Mouse (Mus musculus): ENCODE measurements at regions not wholly inside any gene's neighbourhood (a gene's known extent, or its start where the extent isn't known, plus 50 kb on each side); places are given as distances from the start of the nearest gene placed in this dataset.

DNA sequence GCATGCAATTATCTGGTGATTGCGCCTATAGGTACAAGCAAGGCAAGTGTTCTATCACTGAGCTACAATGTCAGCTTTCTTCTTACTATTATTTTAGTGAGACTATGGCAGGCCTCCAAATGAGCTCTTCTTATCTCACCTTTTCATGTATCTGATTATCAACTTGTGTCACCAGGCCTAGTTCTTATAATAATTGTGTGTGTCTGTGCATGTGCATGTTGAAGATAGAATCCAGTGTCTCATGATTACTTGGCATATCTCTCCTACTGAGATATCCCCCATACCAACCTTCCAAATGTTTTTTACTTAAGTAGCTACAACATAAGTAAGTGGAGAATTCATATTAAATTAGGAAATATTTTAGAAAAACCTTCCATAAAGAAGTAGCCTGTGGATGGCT lies 266.2 kb upstream of the Xrcc4 start:
- TF ChIP-seq MYOG (IDR thresholded peaks at IDR 0.05; ENCODE audit: control insufficient read depth, extremely low read depth, insufficient read length) = no peak
- Histone ChIP-seq H3ac (ENCODE audit: control insufficient read depth, insufficient read length, low read depth) (no peak overlapping the region), H3K79me2 (ENCODE audit: control insufficient read depth, insufficient read depth) (no peaks in the 10 kb centered on the region), H3K36me3 (ENCODE audit: control insufficient read depth, insufficient read depth) (no peaks in the 10 kb centered on the region), H3K27me3 (ENCODE audit: control insufficient read depth, insufficient read depth, insufficient read length) (no peaks in the 10 kb centered on the region), H3K79me3 (ENCODE audit: low read depth) (no peaks in the 10 kb centered on the region), H3K4me3 (ENCODE audit: insufficient read depth, poor library complexity, severe bottlenecking) (no peak overlapping the region)

DNA sequence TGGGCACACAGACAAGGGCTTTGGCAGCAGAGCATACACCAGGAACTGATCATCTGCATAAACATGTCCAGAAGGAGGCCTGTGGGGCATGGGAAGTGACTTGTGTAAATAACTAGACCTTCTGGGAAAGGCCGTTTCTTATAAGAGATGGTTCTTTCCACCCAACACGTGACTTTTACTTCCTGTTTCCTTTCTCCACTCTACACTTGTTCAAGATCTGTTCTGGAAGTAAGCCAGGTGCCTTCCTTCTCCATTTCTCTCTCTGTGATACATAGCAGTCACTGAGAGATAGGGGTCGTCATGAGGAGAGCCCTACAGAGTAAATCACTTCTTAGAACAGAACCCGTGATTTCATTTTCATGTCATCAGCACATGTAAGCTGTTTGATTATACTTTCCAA lies 253.4 kb upstream of the Xrcc4 start:
- Histone ChIP-seq H3ac (ENCODE audit: control insufficient read depth, insufficient read length, low read depth) (no peak overlapping the region), H3K27me3 (ENCODE audit: control insufficient read depth, insufficient read depth, insufficient read length) (no peaks in the 10 kb centered on the region), H3K4me3 (ENCODE audit: insufficient read depth, poor library complexity, severe bottlenecking) (no peak overlapping the region), H3K36me3 (ENCODE audit: control insufficient read depth, insufficient read depth) (no peaks in the 10 kb centered on the region), H3K79me2 (ENCODE audit: control insufficient read depth, insufficient read depth) (no peaks in the 10 kb centered on the region), H3K79me3 (ENCODE audit: low read depth) (no peaks in the 10 kb centered on the region)
- no peak for TF ChIP-seq FOSL1 (IDR thresholded peaks at IDR 0.05; ENCODE audit: insufficient read depth, low read length, poor library complexity, severe bottlenecking)
- TF ChIP-seq CEBPB (IDR thresholded peaks at IDR 0.05; ENCODE audit: low read depth) = no peak
- TF ChIP-seq MYOG (IDR thresholded peaks at IDR 0.05; ENCODE audit: control insufficient read depth, extremely low read depth, insufficient read length) = no peak
- TF ChIP-seq CTCF (IDR thresholded peaks at IDR 0.05; ENCODE audit: control insufficient read depth, insufficient read depth, insufficient read length) = no peak
- TF ChIP-seq MYOD1 (IDR thresholded peaks at IDR 0.05; ENCODE audit: control insufficient read depth, insufficient read length, low read depth) = no peak
- TF ChIP-seq USF1 (IDR thresholded peaks at IDR 0.05; ENCODE audit: low read depth) = no peak
- TF ChIP-seq MAX (IDR thresholded peaks at IDR 0.05) = no peak

- H3K79me3 ChIP-seq (ENCODE audit: low read depth) = no peaks in the 10 kb centered on the region
- TF ChIP-seq CEBPB (IDR thresholded peaks at IDR 0.05; ENCODE audit: low read depth) (no peak), MAX (IDR thresholded peaks at IDR 0.05) (no peak), MYOG (IDR thresholded peaks at IDR 0.05; ENCODE audit: control insufficient read depth, extremely low read depth, insufficient read length) (no peak), FOSL1 (IDR thresholded peaks at IDR 0.05; ENCODE audit: insufficient read depth, low read length, poor library complexity, severe bottlenecking) (no peak), CTCF (IDR thresholded peaks at IDR 0.05; ENCODE audit: control insufficient read depth, insufficient read depth, insufficient read length) (no peak), MYOD1 (IDR thresholded peaks at IDR 0.05; ENCODE audit: control insufficient read depth, insufficient read length, low read depth) (no peak), USF1 (IDR thresholded peaks at IDR 0.05; ENCODE audit: low read depth) (no peak)
- H3K27me3 ChIP-seq (ENCODE audit: control insufficient read depth, insufficient read depth, insufficient read length) = no peaks in the 10 kb centered on the region
- no peak overlapping the region for H3K4me3 ChIP-seq (ENCODE audit: insufficient read depth, poor library complexity, severe bottlenecking)
- no peak overlapping the region for H3ac ChIP-seq (ENCODE audit: control insufficient read depth, insufficient read length, low read depth)
- no peaks in the 10 kb centered on the region for H3K79me2 ChIP-seq (ENCODE audit: control insufficient read depth, insufficient read depth)
- no peaks in the 10 kb centered on the region for H3K36me3 ChIP-seq (ENCODE audit: control insufficient read depth, insufficient read depth)
Measured at GRCm38 (mm10) chr13:90341597-90342212, 252.3 kb upstream of the Xrcc4 start.

GRCm38 (mm10) chr13:90340647-90341160 lies 251.3 kb upstream of the Xrcc4 start:
- no peaks in the 10 kb centered on the region for H3K79me2 ChIP-seq (ENCODE audit: control insufficient read depth, insufficient read depth)

DNA sequence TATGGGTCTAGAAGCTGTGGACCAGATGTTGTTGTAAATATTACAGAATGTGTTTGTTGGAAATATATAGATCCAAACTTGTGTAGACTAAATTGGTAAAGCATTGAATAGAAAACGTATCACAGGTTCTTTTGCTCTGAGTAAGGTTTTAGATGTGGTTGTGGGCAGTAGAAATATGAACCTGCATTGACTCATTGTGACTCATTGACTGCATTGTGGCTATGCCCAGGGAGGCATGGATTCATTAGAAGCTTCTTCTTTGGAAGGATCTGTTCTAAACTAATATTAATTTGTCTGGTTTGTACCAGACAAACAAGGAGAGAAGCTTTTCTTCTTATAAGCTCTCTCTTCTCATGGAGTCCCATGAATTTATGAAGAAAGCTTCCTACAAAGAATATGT lies 248.2 kb upstream of the Xrcc4 start:
- no peak overlapping the region for H3K4me3 ChIP-seq (ENCODE audit: insufficient read depth, poor library complexity, severe bottlenecking)
- no peak overlapping the region for H3ac ChIP-seq (ENCODE audit: control insufficient read depth, insufficient read length, low read depth)
- no peaks in the 10 kb centered on the region for H3K27me3 ChIP-seq (ENCODE audit: control insufficient read depth, insufficient read depth, insufficient read length)
- H3K79me2 ChIP-seq (ENCODE audit: control insufficient read depth, insufficient read depth) = no peaks in the 10 kb centered on the region
- no peaks in the 10 kb centered on the region for H3K79me3 ChIP-seq (ENCODE audit: low read depth)
- no peaks in the 10 kb centered on the region for H3K36me3 ChIP-seq (ENCODE audit: control insufficient read depth, insufficient read depth)
- TF ChIP-seq USF1 (IDR thresholded peaks at IDR 0.05; ENCODE audit: low read depth) (no peak), MYOD1 (IDR thresholded peaks at IDR 0.05; ENCODE audit: control insufficient read depth, insufficient read length, low read depth) (no peak), CEBPB (IDR thresholded peaks at IDR 0.05; ENCODE audit: low read depth) (no peak), MYOG (IDR thresholded peaks at IDR 0.05; ENCODE audit: control insufficient read depth, extremely low read depth, insufficient read length) (no peak), CTCF (IDR thresholded peaks at IDR 0.05; ENCODE audit: control insufficient read depth, insufficient read depth, insufficient read length) (no peak), MAX (IDR thresholded peaks at IDR 0.05) (peak; percentile 12), FOSL1 (IDR thresholded peaks at IDR 0.05; ENCODE audit: insufficient read depth, low read length, poor library complexity, severe bottlenecking) (peak; percentile 99)

More at GRCm38 (mm10) chr13:90340647-90341160, 251.3 kb upstream of the Xrcc4 start:
- peak; percentile 33 for TF ChIP-seq FOSL1 (IDR thresholded peaks at IDR 0.05; ENCODE audit: insufficient read depth, low read length, poor library complexity, severe bottlenecking)
- TF ChIP-seq MYOG (IDR thresholded peaks at IDR 0.05; ENCODE audit: control insufficient read depth, extremely low read depth, insufficient read length) = no peak
- peak; percentile 93 for TF ChIP-seq CEBPB (IDR thresholded peaks at IDR 0.05; ENCODE audit: low read depth)
- Histone ChIP-seq H3K4me3 (ENCODE audit: insufficient read depth, poor library complexity, severe bottlenecking) (no peak overlapping the region), H3K36me3 (ENCODE audit: control insufficient read depth, insufficient read depth) (no peaks in the 10 kb centered on the region), H3ac (ENCODE audit: control insufficient read depth, insufficient read length, low read depth) (no peak overlapping the region), H3K79me3 (ENCODE audit: low read depth) (no peaks in the 10 kb centered on the region), H3K27me3 (ENCODE audit: control insufficient read depth, insufficient read depth, insufficient read length) (no peaks in the 10 kb centered on the region)

DNA sequence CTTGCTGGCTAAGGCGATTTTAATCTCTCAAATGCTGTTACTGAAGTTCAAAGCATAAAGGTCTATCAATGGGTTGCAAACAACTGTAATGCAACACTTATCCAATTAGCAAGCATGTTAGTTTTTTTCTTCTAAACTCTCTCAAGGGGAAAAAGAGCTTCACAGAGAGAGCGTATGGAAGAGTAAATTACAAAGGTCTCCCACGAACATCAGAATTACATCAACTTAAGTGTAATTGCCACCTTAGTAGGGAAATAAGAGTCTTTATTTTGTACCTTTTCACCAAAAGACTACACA lies 246.3 kb upstream of the Xrcc4 start:
- no peak overlapping the region for H3ac ChIP-seq (ENCODE audit: control insufficient read depth, insufficient read length, low read depth)
- H3K4me3 ChIP-seq (ENCODE audit: insufficient read depth, poor library complexity, severe bottlenecking) = no peak overlapping the region
- TF ChIP-seq FOSL1 (IDR thresholded peaks at IDR 0.05; ENCODE audit: insufficient read depth, low read length, poor library complexity, severe bottlenecking) = no peak
- no peak for TF ChIP-seq CEBPB (IDR thresholded peaks at IDR 0.05; ENCODE audit: low read depth)
- no peak for TF ChIP-seq MYOD1 (IDR thresholded peaks at IDR 0.05; ENCODE audit: control insufficient read depth, insufficient read length, low read depth)
- TF ChIP-seq MYOG (IDR thresholded peaks at IDR 0.05; ENCODE audit: control insufficient read depth, extremely low read depth, insufficient read length) = no peak
- TF ChIP-seq CTCF (IDR thresholded peaks at IDR 0.05; ENCODE audit: control insufficient read depth, insufficient read depth, insufficient read length) = no peak
- TF ChIP-seq USF1 (IDR thresholded peaks at IDR 0.05; ENCODE audit: low read depth) = no peak
- no peak for TF ChIP-seq MAX (IDR thresholded peaks at IDR 0.05)

More for the DNA sequence above, 246.3 kb upstream of the Xrcc4 start:
- H3K79me2 ChIP-seq (ENCODE audit: control insufficient read depth, insufficient read depth) = no peaks in the 10 kb centered on the region
- H3K36me3 ChIP-seq (ENCODE audit: control insufficient read depth, insufficient read depth) = no peaks in the 10 kb centered on the region
- H3K27me3 ChIP-seq (ENCODE audit: control insufficient read depth, insufficient read depth, insufficient read length) = no peaks in the 10 kb centered on the region
- H3K79me3 ChIP-seq (ENCODE audit: low read depth) = no peaks in the 10 kb centered on the region
